Mouse (Mus musculus) heart, postnatal 10 days (tissue): Measurements from ENCODE around the gene Mpg. TPM values are rescaled to one million over a fixed set of nuclear protein-coding genes. Genes with fewer than 3 reads are reported as not detected.
A peak's percentile ranks its signal among the peaks of the same experiment; 100 is the strongest.

Experiments used
- DNase-seq, 2 experiments: peaks; one replicate each; pipeline ENCODE4 v3.0.0; 2021
- intact Hi-C: fragments of 180-260 bp; cut with DNase I; formaldehyde crosslinking; loops from one replicate; pipeline ENCODE4 v1.15.1; 2025
- total RNA-seq, 2 experiments: library from RNA; stranded (reverse); gene quantifications; 2 replicates each; pipeline ENCODE4 v1.2.3; 2021

The Mpg gene
- total RNA-seq: 10 to 100 TPM in 1 of 2 experiments, 1 to 10 TPM in 1; 9.8 to 10.3 TPM

GRCm38 (mm10) chr11:32226124-32226871 is at the start of gene Mpg:
Gene Mpg, plus strand, starts transcription at chr11:32226505.
- peak; percentile 91 for DNase-seq
- intact Hi-C loops: no loop called here

- intact Hi-C loops: no loop called here
- DNase-seq: no peak
Observed at GRCm38 (mm10) chr11:32178506-32178905, 47.8 kb upstream of the Mpg start.

DNA sequence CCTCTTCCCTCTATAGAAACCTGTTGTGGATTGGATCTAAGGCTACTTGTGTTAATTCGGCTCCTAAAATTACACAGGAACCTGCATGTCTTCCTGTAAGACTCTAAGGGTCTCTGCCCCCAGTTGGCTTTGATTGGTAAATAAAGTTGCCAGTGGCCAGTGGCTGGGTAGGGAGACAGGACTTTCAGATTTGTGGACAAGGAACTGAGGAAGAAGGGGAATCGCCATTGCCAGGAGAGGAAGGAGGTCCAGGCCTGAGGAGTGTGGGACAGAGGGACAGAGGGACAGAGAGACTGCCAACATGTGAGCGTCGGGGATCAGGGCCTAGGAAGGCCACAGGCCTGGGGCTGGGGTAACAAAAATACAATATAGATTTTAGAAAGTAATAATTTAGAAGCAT is 45.1 kb upstream of the Mpg start:
- DNase-seq: no peak
- intact Hi-C loops: loop anchor here (5.0 kb wide), 1 partner anchor 121 kb away; the partner anchor contains the start of gene Hbq1a

- peak; percentile 85 to 90 for DNase-seq
- intact Hi-C loops: loop anchor here (1.0 to 5.0 kb wide), 4 partner anchors 56 to 141 kb away; partner anchors contain the start of genes Hbq1a and Hbq1b
Observed at GRCm38 (mm10) chr11:32181973-32182868, 44.1 kb upstream of the Mpg start.

GRCm38 (mm10) chr11:32184469-32184868 is 41.8 kb upstream of the Mpg start:
- intact Hi-C loops: loop anchor here (5.0 kb wide), 1 partner anchor 118 kb away; the partner anchor contains the start of gene Hbq1a
- no peak for DNase-seq

- intact Hi-C loops: no loop called here
- DNase-seq: no peak
Observed at GRCm38 (mm10) chr11:32186031-32186430, 40.3 kb upstream of the Mpg start.

- intact Hi-C loops: no loop called here
- no peak for DNase-seq
Observed at GRCm38 (mm10) chr11:32187256-32187655, 39.0 kb upstream of the Mpg start.

DNA sequence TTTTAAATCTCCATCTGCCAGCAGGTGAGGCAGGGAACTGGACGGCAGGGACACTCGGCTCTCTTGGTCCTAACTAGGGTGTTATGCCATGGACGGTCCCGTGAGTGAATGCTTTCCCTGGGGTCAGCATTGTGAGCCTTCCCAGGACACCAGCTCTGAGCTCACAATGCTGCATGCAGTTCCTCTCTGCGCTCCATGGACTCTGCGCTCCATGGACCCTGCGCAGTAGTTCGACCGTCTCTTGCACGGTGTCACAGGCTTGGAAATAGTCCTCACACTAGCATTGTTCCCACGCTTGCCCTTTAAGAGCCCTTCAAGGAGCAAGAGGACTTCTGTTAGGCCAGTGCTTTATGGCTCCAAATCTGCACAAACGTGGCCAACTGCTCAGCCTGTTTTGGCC is 37.4 kb upstream of the Mpg start:
- DNase-seq: no peak
- intact Hi-C loops: no loop called here

DNA sequence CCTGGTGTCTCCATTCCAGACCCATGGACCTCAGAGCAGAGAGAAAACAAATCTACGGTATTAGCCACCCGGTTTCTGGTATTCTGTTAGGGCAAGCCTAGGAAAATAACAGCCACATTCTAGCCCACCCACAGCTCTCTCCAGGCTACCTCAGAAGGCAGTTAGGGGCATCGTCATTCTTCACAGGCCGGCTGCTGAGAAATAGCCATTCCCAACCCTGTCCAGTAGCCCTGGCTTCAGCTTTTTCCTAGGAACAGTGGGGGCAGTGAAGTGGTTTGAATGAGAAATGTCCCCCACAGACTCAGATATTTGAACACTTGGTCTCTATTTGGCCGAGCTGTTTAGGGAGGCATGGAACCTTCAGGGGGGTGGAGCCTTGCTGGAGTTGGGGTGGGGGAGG is 36.9 kb upstream of the Mpg start:
- intact Hi-C loops: no loop called here
- no peak for DNase-seq

DNA sequence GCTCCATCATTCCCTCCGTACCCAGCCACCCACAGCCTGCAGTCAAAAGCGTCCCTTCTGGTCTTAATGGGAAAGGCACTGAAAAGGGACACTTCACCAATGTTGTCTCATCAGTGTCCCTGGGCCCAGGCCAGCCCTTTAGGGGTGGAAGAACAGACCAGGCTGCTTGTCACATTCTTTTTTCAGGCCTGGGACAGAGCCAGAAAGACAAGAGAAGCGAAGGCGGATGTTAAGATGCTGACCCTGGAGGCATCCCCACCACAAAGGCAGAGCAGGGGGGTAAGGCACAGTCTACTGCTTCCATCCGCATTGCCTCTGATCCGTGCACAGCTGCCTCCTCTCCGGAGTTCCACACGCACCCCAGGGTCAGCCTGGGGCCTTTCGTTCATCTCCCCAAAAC is 36.2 kb upstream of the Mpg start:
- intact Hi-C loops: no loop called here
- peak in 1 of 2 experiments; percentile 19 for DNase-seq

GRCm38 (mm10) chr11:32190603-32191110 is 35.6 kb upstream of the Mpg start:
- DNase-seq: no peak
- intact Hi-C loops: no loop called here

DNA sequence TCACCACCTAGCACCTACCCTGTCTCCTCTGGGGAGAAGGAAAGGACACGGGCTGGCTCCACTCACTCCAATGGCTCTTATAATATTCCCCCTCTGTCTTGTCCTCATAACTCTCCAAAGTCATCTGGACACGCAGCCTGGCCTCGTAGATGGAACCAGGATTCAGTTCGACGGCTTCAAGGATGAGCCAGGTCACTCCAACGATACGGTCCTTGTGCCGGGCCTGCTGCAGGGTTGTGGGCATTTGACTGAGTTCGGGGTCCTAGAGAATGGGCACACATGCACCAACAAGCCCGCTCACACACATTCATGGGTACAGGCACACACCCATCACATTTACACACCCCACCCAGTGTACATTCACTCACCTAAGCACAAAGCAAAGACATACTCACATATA is 33.1 kb upstream of the Mpg start:
- intact Hi-C loops: no loop called here
- no peak for DNase-seq

- no peak for DNase-seq
- intact Hi-C loops: no loop called here
Observed at GRCm38 (mm10) chr11:32194086-32194485, 32.2 kb upstream of the Mpg start.

DNA sequence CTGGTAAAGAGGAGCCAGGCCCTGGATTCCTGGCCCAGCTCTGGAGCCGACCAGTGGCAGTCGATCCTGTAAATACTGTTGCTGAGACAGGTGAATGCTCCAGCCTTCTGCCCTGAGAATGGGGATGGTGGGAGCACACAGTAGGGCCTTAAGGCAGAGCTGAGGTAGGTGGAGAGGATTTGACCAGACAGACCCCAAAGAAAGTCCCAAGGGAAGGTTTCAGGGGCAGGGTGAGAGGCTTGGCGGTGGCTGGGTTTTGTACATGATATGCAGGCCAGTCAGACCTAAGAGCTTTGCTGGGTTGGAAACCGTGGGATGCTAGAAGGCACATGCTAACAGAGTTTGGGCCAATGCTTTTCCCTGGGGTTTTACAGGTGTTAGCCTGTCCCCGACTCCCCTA is 31.7 kb upstream of the Mpg start:
- intact Hi-C loops: no loop called here
- no peak for DNase-seq

DNA sequence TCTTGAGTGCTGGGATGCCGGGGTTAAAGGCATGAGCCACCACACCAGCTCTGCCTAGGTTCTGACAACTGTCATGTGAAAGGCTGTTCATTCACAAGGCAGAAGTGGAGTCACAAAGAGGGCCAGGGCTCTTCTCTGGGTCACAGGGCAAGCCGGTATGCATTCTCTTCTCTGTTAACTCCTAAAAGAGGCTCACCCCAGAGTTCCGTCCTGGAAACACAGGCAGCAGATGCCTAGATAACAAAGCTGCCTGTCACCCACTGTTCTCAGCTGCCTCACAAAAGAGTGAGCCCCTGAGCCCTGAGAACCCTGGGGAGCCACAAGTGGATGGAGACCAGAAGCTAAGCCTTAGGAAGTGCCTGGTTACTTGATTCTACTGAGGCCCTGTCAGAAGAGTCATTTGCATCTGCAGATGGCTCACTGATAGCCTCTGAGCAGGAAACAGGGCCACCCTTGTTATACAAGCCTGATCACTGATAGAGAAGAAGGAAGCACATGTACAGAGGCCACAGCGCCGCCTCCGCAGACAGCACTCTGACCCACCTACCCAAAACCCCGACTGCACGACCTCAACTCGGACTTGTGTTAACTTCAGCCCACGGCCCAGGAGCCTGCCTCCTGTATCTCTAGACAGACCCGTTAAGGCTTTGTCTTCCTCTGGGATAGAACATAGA is 30.3 kb upstream of the Mpg start:
- no peak for DNase-seq
- intact Hi-C loops: no loop called here

GRCm38 (mm10) chr11:32196727-32197126 is 29.6 kb upstream of the Mpg start:
- no peak for DNase-seq
- intact Hi-C loops: no loop called here

DNA sequence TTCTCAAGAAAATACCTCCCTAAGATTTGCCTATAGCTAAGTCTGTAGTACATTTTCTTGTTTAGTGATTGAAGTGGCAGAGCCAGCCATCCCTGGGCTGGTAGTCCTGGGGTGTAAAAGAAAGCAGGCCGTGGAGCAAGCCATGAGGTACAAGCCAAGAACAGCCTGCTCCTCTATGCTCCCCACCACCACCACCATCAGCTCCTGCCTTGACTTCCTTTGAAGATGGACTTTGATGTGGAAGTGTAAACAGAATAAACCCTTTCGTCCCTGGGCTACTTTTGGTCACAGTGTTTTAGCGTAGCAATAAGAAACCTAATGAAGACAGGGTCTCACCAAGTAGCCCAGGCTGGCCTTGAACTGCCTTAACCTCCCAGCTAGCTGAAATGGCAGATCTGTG is 28.5 kb upstream of the Mpg start:
- no peak for DNase-seq
- intact Hi-C loops: no loop called here

- no peak for DNase-seq
Observed at GRCm38 (mm10) chr11:32198256-32198955, 27.9 kb upstream of the Mpg start.

DNA sequence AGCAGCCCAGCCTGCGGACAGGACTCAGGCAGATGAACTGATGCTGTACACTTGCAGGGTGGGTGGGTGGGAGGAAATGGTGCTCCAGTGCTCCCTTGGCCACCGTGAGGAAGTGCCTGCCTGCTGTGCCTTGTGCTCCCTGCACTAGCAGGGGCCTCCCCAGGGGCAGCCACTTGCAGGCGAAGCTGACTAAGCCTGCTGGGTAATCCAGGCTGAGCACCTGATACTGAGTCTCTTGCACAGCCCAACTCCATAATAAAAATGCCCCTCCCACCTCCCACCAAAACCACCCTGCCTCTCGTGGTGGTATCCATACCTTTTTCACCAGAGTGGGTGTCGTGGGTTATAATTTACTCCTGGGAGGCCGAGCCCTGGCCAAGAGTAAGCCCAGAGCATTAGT is 27.1 kb upstream of the Mpg start:
- DNase-seq: no peak
- intact Hi-C loops: no loop called here

More at GRCm38 (mm10) chr11:32198256-32198955, 27.9 kb upstream of the Mpg start:
- intact Hi-C loops: no loop called here

DNA sequence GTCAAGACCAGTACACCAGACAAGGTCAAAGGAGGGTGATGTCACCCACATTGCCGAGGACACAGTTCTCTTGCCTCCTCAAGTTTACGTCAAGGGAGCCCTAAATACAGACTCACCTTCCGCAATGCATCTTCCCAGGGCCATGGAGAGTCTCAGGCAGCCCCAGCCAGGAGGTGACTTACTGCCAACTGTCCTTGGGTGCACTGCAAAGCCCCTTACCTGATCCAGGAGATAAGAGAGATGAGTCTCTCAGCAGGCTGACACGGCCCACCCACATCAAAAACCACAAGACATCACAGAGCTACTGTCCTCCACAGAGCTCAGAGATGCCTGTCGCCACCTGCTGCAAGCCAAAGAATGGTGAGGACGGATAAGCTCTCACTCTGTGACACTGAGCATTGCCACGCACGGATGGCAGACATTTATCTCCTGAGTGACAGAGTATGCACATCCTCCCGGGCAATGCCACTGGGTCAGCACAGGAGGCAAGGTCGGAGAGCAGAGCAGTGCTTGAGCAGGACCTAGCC is 26.2 kb upstream of the Mpg start, which contains the start of gene Il9r:
Gene Il9r, minus strand, starts transcription at position 205 of the 527 bp plus-strand sequence.
- intact Hi-C loops: no loop called here
- no peak for DNase-seq
